Mouse (Mus musculus) liver, adult 2 months (tissue): ENCODE measurements around the gene Bcdin3d.

Source experiments
- CTCF ChIP-seq: fragments of 200-500 bp; IDR thresholded peaks from 2 replicates; pipeline ENCODE4 v1.5.1; 2011; ENCODE audit warnings: low read depth, low read length, control low read depth
- POLR2A ChIP-seq: fragments of 200-500 bp; IDR thresholded peaks from 2 replicates; pipeline ENCODE4 v1.6.1; 2011; ENCODE audit warnings: low read length, control low read depth; ENCODE audit not compliant: insufficient read depth; ENCODE audit errors: extremely low read depth

GRCm38 (mm10) chr15:99420101-99420500 is 54.4 kb downstream of the Bcdin3d start:
- TF ChIP-seq POLR2A (no peak), CTCF (no peak)
